Mouse (Mus musculus): ENCODE results near the gene Gm5483. TPM values are rescaled to one million over a fixed set of nuclear protein-coding genes. Genes with fewer than 3 reads are reported as not detected.

Gene Gm5483
- not detected for polyA plus RNA-seq (2014; fragmentation: Illumina TruSeq; extraction: RNeasy Lipid Tissue Mini Kit (QIAGEN cat#74804); ENCODE audit: low read depth, low replicate concordance)

DNA sequence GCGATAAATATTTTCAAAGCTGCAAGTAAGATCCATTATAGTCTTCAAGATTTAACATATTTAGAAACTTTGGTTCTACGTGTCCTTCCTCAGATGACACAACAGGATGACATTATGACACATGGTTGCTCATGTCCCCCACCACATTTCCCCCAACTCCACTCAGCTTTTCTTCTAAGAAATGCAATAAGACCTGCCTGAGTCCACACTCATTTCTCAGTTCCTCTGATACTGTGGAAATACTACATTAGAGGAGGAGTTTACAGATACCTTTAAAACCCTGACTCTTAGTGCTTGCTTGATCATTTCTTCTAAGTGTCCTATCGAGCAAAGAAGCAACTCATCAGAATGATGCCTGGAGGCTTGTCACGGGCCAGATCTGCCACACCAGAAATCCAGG is at the start of gene Gm5483:
TSS of gene Gm5483 (plus strand) at position 301 of the 400 bp plus-strand sequence.

DNA sequence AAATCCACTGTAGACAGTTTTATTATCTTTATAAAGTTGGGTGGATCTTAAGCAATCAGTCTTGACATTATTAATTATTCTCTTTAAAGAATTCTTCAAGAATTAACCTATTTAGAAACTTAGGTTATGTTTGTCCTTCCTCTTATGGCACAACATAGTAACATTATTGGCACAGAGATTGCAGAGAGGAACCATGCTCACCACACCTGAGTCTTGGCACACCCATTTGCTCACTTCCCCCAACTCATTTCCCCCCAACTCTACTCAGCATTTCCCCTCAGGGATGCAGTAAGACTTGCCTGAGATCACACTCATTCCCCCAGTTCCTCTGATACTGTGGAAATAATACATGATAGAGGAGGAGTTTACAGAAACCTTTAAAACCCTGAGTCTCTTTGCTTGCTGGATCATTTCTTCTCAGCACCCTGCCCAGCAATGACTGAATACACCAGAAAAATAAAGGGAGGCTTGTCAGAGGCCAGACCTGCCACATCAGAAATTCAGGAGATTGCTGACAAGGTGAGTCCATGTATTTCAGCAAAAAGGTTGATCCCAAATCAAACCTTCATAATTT is 27.5 kb upstream of the Gm5483 start, which contains the start of gene Stfa2l1:
TSS of gene Stfa2l1 (plus strand) at position 410 of the 574 bp plus-strand sequence.

GRCm38 (mm10) chr16:36209967-36210453 is 26.0 kb downstream of the Gm5483 start, which contains the start of gene Gm5416:
Gene Gm5416, plus strand, starts transcription at chr16:36210403.

DNA sequence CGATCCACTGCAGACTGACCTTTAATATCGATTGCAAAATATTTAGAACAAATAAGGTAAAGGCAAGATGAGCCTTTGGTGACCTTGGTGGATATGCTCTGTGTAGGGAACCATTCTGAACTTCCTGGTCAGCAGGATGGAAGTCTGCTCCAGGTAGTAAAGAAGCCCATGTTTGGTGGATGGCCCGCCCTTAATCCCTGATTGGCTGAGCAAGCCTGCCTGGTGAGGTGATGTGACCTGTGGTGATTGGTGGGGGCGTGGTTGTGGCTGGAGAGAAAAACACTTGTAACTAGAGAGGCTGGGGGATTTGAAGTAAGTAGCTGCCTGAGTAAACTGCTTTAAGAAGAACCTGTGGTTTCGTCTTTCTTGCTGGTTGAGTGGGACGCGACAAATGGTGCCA is 37.2 kb downstream of the Gm5483 start, which contains the start of gene 2010005H15Rik:
TSS of gene 2010005H15Rik (plus strand) at position 301 of the 400 bp plus-strand sequence.

Other genes starting within 250 kb of the Gm5483 start
- 97.8 TPM for gene Parp9, start 245.7 kb upstream of the Gm5483 start, polyA plus RNA-seq (2014; fragmentation: Illumina TruSeq; extraction: RNeasy Lipid Tissue Mini Kit (QIAGEN cat#74804); ENCODE audit: low read depth, low replicate concordance)
- 76.8 TPM for gene Dtx3l, start 245.1 kb upstream of the Gm5483 start, polyA plus RNA-seq (2014; fragmentation: Illumina TruSeq; extraction: RNeasy Lipid Tissue Mini Kit (QIAGEN cat#74804); ENCODE audit: low read depth, low replicate concordance)
- 94.7 TPM for gene Kpna1, start 205.5 kb upstream of the Gm5483 start, polyA plus RNA-seq (2014; fragmentation: Illumina TruSeq; extraction: RNeasy Lipid Tissue Mini Kit (QIAGEN cat#74804); ENCODE audit: low read depth, low replicate concordance)
- gene Wdr5b, start 143.0 kb upstream of the Gm5483 start, polyA plus RNA-seq (2014; fragmentation: Illumina TruSeq; extraction: RNeasy Lipid Tissue Mini Kit (QIAGEN cat#74804); ENCODE audit: low read depth, low replicate concordance): 9.1 TPM
- 166 TPM for gene Fam162a, start 112.6 kb upstream of the Gm5483 start, polyA plus RNA-seq (2014; fragmentation: Illumina TruSeq; extraction: RNeasy Lipid Tissue Mini Kit (QIAGEN cat#74804); ENCODE audit: low read depth, low replicate concordance)
- gene Ccdc58, start 112.5 kb upstream of the Gm5483 start, polyA plus RNA-seq (2014; fragmentation: Illumina TruSeq; extraction: RNeasy Lipid Tissue Mini Kit (QIAGEN cat#74804); ENCODE audit: low read depth, low replicate concordance): 158 TPM
- 7.3 TPM for gene Csta1, start 53.0 kb upstream of the Gm5483 start, polyA plus RNA-seq (2014; fragmentation: Illumina TruSeq; extraction: RNeasy Lipid Tissue Mini Kit (QIAGEN cat#74804); ENCODE audit: low read depth, low replicate concordance)
- not detected for gene Stfa2l1, start 27.4 kb upstream of the Gm5483 start, polyA plus RNA-seq (2014; fragmentation: Illumina TruSeq; extraction: RNeasy Lipid Tissue Mini Kit (QIAGEN cat#74804); ENCODE audit: low read depth, low replicate concordance)
- not detected for gene Gm5416, start 26.2 kb downstream of the Gm5483 start, polyA plus RNA-seq (2014; fragmentation: Illumina TruSeq; extraction: RNeasy Lipid Tissue Mini Kit (QIAGEN cat#74804); ENCODE audit: low read depth, low replicate concordance)
- 8.7 TPM for gene 2010005H15Rik, start 37.3 kb downstream of the Gm5483 start, polyA plus RNA-seq (2014; fragmentation: Illumina TruSeq; extraction: RNeasy Lipid Tissue Mini Kit (QIAGEN cat#74804); ENCODE audit: low read depth, low replicate concordance)
- not detected for gene Stfa1, start 92.7 kb downstream of the Gm5483 start, polyA plus RNA-seq (2014; fragmentation: Illumina TruSeq; extraction: RNeasy Lipid Tissue Mini Kit (QIAGEN cat#74804); ENCODE audit: low read depth, low replicate concordance)
- not detected for gene BC117090, start 150.1 kb downstream of the Gm5483 start, polyA plus RNA-seq (2014; fragmentation: Illumina TruSeq; extraction: RNeasy Lipid Tissue Mini Kit (QIAGEN cat#74804); ENCODE audit: low read depth, low replicate concordance)
- not detected for gene BC100530, start 183.5 kb downstream of the Gm5483 start, polyA plus RNA-seq (2014; fragmentation: Illumina TruSeq; extraction: RNeasy Lipid Tissue Mini Kit (QIAGEN cat#74804); ENCODE audit: low read depth, low replicate concordance)
- gene Stfa2, start 224.2 kb downstream of the Gm5483 start, polyA plus RNA-seq (2014; fragmentation: Illumina TruSeq; extraction: RNeasy Lipid Tissue Mini Kit (QIAGEN cat#74804); ENCODE audit: low read depth, low replicate concordance): not detected